Mouse (Mus musculus) liver (tissue): ENCODE data around the gene Setd3.

ENCODE experiments used
- DNase-seq: peaks from one replicate; pipeline ENCODE4 v3.0.0-alpha.2; 2020; ENCODE audit warnings: mixed read lengths

The Setd3 gene

DNA sequence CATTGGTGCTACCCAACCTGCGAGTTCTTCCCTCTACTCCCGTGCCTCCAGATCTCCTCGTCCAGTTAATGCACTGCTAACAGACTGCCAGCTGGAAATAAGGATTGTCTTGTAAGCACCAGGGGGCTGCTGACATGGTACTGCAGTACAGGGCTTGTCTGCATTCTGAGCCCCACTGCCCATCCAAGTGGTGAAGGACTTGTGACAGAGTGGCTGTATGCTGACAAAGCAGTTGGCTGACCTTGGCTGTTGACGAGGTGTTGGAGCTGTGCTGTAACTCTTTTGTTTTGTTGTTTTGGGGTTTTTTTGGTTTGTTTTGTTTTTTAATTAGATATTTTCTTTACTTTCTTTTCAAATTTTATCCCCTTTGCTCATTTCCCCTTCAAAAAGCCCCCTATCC, 19.3 kb upstream of the Setd3 start:
- no peak for DNase-seq

- DNase-seq, result no peak
Observed at GRCm38 (mm10) chr12:108195761-108196160, 16.6 kb upstream of the Setd3 start.

DNA sequence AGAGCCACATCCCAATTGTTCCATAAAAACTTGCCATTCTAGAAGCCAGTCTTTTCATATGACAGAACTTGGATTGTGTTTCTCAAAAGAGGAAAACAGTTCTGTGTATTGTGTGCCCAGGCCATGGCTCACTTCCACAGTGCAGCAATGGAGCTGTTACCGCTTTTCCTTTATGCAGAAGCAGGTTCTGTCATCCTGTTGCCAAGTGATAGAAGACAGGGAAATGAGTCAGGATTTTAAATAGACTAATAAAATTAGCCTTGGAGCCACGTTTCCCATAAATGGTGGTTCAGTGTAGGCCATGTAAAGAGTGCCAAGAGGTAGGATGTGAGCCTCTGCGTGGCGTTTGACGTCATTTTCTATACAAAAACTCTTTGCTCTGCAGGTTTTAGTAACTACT, 14.8 kb upstream of the Setd3 start:
- DNase-seq, result no peak

DNA sequence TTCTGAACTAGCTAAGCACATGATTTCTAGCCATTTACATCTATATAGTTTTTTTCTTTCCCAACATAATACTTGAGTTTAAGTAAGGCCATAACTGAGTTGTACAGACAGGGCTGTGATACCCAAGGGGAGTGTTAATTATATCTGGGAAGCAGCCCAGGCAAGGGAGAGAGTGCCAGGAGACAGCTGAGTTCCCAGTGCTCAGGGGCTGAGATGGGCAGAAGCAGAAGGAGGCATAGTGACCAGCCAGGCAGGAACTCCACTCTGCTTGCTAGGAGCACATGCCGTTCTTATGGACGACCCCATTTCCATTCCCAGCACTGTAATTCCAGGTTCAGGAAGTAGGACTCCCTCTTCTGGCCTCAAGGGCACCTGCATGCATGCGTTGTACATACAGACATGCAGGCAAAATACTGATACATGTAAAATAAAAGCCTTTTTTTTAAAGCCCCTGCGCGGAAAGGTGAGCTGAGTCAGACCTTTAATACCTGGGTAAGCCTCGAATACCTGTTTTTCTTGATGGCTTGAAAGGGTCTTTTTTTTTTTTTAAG, 8.5 kb upstream of the Setd3 start:
- no peak for DNase-seq

GRCm38 (mm10) chr12:108181716-108182115, 2.6 kb upstream of the Setd3 start:
- DNase-seq, result no peak

GRCm38 (mm10) chr12:108179321-108180266, 480 bp upstream of the Setd3 start, which contains the start of gene Ccnk:
TSS of gene Ccnk (plus strand) at chr12:108179579.
- peak; percentile 100 for DNase-seq

DNA sequence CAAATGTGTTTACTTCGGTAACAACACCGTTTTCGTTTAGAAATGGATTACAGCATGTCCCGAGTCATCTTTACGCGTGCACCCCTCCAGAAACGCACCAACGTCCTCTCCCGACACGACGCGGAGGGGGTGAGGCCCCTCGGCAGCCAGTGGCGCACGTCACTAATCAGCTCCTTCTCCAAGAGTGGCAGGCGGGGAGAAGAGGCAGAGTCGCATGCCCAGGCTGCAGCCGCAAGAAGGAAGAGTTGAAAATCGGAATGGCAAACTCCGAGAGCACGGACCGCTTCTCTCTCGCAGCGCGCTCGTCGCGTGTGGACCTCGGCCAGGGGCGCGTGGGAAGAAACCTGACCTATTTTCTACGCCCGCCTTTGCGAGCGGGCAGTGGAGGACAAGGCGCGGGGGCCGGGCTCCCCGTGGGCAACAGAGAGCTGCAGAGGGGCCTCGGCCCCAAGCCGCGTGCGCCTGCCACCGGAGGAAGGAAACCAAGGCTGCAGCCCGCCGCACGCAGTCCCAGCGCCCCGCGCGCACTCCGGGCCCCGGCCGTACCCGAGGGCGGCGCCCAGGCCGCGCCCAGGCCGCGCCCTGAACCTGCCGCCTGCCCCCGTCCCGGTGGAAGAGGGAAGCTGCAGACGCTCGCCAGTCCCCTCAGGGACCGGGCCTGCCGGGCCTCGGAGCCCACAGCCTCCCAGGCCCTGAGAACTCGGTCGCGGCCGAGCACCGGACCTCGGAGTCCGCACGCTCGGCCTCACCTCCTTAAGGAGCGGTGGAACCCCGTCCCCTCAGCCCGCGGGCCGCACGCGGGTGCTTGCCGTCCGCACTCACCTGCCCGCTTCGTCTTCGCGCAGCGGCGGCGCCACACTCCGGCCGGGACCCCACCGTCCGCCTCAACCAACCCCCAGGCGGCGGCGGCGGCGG, 526 bp downstream of the Setd3 start:
- peak; percentile 80 for DNase-seq

GRCm38 (mm10) chr12:108176366-108176765, 2.7 kb downstream of the Setd3 start:
- DNase-seq, result no peak

GRCm38 (mm10) chr12:108174606-108175505, 4.3 kb downstream of the Setd3 start:
- no peak for DNase-seq

GRCm38 (mm10) chr12:108172639-108173038, 6.5 kb downstream of the Setd3 start:
- DNase-seq, result no peak

- no peak for DNase-seq
Observed at GRCm38 (mm10) chr12:108171336-108171735, 7.8 kb downstream of the Setd3 start.

- no peak for DNase-seq
Observed at GRCm38 (mm10) chr12:108170467-108170866, 8.6 kb downstream of the Setd3 start.

DNA sequence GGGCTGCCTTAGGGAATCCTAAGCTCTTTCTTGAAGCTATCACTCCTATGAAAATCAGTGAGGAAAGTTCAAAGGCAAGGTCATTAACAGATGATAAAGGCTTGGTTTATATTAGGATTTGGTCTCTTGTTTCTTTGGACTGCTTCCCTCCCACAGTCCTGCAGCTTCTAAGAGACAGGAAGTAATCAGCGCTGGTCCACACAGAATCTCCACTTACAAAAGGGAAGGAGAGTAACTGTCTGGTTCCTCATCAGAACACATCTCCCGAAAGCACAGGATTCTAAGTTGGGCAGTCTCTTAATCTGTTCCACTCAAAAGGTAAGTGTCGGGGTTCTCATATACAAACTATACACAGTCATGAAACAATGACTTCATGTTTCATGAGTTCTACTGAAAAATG, 10.2 kb downstream of the Setd3 start:
- no peak for DNase-seq

DNA sequence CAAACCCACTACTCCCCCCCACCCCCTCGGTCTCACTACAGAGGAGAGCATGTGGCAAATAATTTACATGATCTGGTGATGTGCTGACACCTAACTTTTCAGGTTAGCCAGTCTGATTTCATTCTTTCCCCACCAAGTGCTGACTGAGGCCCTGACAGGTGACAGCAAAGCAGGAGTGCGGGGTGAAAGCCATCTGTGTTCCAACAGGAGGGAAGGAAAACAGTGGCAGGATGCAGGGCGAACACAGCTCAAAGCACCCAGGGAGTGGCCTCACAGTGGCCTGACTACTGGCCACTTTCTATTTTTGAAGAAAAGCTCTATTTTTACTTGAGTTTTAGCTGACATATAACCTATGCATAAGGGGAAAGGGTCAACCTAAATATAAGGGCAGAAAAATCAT, 15.4 kb downstream of the Setd3 start:
- no peak for DNase-seq

GRCm38 (mm10) chr12:108162036-108162435, 17.1 kb downstream of the Setd3 start:
- no peak for DNase-seq

- DNase-seq, result no peak
Observed at GRCm38 (mm10) chr12:108159863-108160262, 19.3 kb downstream of the Setd3 start.

DNA sequence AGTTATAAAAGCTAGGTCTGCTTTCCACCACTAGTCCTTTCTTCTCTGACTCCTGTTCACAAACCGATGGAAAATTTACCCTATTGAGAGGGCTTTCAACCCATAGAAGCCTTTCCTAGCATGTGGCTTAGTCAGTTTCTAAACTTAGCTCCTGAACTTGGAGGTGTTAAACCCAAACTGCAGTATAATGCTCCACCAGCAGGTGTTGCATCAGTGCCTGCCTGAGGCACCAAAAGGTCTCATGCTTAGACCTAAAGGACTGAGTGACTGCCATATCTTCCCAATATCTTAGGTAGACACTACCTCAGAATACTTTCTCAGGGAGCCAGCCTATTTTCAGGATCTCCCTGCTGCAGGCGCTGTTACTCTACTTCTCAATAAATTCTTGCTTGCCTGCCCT, 26.4 kb downstream of the Setd3 start:
- no peak for DNase-seq

DNA sequence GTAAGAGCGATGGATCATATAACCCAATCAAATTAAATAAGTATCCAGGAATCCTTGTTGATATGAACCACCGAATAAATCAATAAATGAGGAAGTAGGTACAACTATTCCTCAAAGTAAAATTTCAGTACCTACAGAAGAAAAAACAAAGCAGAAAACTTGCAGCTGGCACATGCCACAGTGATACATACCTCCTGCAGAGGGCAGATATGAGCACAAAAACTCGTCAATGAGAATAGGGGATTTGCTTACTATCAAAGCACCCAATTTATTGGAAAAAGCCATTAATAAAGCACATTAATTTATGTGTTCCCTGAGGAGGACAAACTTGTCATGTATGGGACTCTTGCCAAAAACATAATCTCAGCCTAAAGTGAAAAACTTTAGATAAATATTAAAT, 29.4 kb downstream of the Setd3 start:
- DNase-seq, result no peak

DNA sequence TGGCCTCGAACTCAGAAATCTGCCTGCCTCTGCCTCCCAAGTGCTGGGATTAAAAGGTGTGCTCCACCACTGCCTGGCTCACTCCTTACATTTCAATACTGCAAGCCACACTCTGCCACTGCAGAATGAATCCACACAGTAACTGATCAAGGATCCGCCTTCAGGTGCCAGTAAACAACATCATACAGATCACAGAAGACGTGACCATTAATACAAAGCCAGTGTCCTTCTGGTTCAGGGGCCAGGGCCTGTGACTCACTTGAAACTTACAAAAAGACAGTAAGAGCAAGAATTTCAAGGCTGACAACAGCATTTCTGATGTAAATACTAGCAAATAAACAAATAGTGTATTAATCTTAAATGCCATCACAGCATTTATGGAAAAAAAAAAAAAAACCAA, 33.9 kb downstream of the Setd3 start:
- no peak for DNase-seq

DNA sequence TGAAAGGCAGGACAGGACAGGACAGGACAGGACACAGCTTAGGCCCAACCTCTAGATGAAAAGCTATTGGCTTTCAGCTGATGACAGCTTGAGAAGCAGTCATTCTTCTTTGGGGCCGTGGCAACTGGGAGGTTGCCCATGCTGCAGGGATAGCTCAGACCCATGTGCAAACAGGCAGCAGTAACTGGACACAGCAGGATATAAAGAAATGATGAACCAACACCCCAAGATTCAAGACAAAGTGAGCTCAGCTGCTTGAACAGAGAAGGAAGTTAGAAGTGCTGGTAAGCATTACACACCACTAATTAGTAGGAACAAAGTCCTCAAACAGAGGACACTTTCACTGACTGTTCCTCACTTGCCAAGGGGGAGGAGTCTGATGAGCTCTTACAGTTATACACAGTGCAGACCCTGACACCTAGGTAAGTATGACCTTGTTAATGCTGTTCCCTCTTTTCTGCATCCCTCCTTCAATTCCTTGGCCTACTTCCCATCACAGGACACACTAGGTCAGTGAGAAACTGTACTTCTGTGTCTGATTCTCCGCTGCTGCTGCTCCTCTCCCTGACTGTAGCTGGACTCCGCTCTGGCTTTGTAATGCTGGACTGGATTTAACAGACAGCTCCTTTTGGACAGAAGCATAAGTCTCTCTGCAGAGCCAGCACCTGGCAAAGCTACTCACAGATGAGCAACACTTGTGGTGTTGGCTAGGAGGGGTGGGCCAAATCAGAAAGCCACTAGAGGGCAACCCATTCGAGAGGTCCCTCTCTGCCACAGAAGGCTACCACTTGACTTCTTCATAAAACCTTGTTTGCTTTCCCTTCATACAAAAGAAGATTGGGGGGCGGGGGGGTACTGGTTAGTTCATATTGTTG, 35.3 kb downstream of the Setd3 start:
- DNase-seq, result no peak

GRCm38 (mm10) chr12:108135610-108136208, 43.4 kb downstream of the Setd3 start:
- no peak for DNase-seq
